Mouse (Mus musculus): Measurements from ENCODE around the gene Adad2. TPM values are rescaled to one million over a fixed set of nuclear protein-coding genes. Genes with fewer than 3 reads are reported as not detected.
A peak's percentile ranks its signal among the peaks of the same experiment; 100 is the strongest.

Gene Adad2
- total RNA-seq (2021) = not detected
- long read RNA-seq, experiment 1 = 0 reads
- long read RNA-seq, experiment 2 = 0 reads

DNA sequence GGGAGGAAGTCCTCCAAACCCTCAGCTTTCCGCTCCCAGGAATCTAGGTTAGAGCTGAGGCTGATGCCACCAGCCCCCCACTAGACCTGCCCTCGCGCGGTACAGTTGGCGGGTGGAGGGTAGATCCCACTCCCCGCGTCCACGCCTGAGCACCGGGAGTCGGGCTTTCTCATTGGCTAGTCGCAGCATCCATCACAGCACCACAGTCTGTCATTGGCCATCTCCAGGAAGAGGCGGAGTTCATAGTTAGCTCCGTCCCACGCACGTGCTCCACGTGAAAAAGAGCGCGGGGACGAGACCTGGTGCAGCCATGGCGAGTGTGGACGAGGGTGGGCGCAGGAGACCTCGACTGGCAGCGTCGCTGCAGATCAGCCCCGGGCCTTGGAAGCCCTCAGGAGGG is at the start of gene Adad2:
Gene Adad2, plus strand, starts transcription at position 277 of the 400 bp plus-strand sequence.
- DNase-seq = no peak

DNA sequence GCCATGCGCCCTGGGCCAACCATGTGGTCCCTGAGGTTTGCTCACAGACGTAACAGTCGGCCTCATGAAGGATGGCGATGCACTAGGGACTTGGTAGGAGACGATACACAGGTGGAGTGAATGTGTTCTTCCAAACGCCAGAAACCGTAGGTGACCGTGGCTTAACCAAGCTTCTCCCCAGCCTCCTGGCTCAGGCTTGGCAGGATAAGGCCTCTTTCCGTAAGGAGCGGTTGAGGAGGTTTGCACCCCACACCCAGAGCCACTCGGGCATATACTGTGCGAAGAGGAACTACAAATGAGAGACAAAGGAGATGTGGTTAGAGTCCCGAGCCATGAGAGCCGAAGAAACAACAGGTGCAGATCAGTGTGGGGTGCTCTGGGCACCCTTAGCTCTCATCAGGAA is 48.7 kb upstream of the Adad2 start:
- DNase-seq = no peak

DNA sequence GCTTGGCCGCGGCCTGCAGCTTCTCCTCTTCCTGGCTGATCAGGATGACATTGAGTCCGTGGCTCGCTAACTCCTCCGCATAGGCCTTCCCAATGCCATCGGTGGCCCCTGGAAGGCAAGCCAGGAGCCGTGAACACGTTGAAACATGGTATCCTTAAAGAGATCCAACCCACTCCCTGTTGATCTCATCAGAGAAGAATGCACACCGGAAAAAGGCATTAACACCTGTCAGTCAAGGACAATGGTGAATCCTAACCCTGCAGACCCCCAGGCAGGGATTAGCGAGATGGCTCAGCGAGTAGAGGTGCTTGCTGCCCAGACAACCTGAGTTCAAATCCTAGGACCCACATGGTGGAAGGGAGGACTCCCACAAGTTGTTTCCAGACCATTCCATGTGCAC is 46.2 kb upstream of the Adad2 start:
- no peak for DNase-seq

DNA sequence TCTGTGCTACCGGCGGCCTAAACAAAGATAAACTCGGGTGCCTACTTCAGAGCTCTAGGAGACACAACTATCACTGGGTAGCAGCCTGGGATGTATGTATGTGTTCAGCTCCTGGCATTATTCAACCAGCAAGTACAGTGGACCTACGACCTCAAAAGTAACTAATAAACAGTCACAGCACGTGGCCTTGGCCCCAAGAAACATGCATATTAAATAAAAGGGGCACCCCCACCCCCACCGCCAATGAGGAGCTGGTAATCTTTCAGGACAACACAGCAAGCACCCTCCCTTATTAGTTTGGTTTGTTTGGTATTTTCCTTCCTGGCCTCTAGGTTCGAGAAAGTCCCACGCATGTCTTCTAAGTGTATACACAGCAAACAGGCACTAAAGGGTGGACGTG is 44.3 kb upstream of the Adad2 start:
- DNase-seq = no peak

DNA sequence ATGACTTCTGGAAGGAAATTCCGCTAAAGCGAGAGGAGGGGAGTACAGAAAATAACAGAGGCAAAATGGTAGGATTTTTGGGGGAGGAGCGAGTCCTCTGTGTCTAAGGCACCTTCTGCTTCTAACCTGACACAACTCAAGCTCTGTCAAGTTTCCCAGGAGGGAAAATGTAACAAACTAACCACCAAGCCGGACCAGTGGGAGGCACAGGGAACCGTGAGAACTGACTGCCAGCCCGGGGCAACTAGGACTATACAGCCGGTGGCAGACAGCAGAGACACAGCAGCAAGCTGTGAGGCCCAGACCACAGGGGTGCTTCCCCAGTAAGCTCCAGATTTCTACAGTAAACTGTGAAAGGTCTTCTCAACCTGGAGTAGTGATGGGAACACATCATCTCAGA is 43.6 kb upstream of the Adad2 start:
- no peak for DNase-seq

DNA sequence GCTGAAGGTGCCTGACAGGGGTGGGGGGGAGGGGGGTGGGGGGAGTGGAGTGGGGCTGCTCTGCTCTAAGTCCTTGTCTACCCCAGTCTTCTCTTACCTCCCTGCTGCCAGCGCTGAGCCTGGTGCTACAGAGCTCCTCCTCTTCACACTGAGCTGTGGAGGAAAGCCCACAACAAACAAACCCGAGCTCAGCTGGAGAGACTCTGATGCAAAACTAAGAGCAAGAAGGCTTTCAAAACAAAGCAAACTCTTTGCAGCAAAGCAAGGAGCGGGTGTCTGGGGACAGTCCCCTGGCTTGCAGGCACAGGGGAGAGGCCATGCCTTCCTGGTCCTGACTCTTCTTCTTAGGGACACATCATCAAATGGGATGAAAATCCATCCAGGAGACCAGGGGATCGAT is 42.7 kb upstream of the Adad2 start:
- DNase-seq = no peak

DNA sequence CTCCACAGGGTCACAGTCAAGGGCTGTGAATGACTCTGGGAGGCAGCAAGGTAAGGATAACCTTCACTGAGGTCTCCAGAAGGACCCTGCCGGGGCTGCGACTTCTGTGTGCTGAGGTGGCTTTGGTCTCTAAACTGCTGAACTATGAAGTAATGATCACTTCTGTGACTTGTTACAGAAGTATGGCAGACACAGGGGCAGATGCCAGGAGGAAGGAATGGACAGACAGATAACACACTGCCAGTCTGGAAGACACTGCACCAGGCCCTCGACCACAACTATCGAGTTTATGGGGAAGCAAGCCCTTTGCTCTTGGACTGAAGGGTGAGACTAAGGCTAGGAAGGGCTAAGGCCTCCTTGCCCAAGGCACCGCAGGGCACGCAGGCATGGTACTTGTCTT is 41.4 kb upstream of the Adad2 start:
- no peak for DNase-seq

DNA sequence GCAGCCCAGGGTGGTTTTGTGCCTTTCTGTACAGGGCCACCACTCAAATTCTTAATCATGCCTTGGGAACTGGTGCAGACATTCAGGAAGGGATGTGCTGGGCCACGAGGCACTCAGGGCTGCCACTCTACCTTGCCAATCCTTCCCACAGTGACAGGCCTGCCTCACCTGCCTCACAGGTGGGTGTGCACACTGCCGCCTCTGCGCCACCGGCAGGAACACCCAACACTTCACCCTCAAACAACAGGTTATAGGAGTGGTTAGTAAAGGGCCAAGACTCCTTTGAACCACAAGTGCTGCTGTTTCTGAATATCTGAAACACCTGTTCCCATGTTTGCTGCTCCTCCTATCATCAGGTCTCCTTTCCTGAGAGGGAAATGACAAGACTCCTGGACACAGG is 40.1 kb upstream of the Adad2 start:
- no peak for DNase-seq

DNA sequence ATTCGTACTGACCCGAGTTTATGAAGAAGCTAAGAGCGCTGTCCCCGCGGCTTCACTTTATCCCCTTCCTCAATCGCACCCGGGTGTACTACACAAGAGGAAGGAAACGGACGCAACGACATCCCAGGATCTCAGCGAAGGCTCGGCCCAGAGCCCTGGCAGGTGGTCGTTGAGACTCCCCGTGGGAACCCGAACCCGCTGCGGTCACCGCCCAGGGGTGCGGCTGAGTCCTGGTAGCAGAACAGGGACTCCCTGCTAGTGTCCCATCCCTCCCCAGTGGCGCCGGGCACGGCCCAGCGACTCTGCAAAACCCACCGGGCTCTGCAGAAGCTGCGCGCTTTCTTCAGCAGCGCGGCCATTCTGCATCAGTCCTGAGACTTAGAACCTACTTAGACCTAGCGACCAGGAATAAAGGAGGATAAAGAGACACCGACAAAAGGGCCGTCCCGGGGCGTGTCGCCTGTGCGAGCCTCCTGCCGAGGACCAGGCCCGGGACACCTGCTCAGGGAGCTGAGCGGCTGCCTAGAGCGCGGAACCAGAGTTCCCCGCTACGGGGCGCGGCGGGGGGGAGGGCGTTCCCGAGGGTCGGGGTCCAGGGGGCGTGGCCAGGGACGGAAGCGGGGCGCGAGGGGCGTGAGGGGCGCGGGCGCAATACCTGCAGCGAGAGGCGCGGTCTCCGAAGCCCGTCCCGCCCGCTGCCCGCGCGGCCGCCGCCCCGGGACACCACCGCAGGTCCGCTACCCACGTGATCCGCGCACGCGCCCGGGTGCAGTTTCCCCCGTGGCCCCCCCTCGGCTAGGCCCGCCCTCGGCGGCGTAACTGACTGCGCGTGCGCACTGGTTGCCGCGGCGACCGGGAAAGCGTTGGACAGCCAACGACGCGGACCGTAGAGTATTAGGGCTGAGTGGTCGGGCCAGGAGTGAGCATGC is 37.8 kb upstream of the Adad2 start, which contains the start of the genes Hsdl1 and Dnaaf1:
Gene Hsdl1, minus strand, starts transcription at position 747 of the 929 bp plus-strand sequence.
Gene Dnaaf1, plus strand, starts transcription at position 799 of the 929 bp plus-strand sequence.
- peak; percentile 99 for DNase-seq

DNA sequence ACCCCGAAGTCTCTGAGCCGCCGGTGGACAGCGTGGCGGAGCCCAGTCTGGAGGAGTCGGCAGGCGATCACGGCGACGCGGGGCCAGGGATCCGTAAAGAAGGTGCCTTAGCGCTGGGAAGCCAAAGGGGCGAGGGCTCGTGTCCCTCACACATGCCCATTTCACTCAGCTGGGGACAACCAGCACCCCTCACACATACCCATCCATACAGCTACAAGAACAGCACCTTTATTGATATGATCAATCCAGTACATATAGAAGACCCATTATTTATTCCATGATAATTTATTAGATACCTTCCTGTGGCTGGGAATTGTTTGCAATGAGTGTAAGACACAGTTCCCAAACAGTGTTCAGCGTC is 37.2 kb upstream of the Adad2 start:
- DNase-seq = no peak

DNA sequence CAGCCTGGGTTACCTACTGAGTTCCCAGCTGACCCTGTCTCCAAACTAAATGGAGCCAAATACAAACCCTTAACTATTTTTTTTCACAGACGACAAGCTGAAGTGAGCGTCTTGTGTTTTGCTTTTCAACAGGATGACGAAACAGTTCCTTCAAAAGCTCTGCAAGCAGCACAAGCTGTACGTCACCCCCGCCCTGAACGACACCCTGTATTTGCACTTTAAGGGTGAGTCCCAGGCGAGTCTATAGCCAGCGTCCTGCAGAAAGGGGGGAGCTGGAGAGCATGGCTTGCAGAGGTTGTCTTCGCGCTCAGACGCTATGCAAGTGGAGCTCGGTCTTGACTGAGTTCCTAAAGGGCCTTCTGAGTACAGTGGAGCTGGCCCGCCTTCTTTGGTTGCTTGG is 33.5 kb upstream of the Adad2 start:
- no peak for DNase-seq

DNA sequence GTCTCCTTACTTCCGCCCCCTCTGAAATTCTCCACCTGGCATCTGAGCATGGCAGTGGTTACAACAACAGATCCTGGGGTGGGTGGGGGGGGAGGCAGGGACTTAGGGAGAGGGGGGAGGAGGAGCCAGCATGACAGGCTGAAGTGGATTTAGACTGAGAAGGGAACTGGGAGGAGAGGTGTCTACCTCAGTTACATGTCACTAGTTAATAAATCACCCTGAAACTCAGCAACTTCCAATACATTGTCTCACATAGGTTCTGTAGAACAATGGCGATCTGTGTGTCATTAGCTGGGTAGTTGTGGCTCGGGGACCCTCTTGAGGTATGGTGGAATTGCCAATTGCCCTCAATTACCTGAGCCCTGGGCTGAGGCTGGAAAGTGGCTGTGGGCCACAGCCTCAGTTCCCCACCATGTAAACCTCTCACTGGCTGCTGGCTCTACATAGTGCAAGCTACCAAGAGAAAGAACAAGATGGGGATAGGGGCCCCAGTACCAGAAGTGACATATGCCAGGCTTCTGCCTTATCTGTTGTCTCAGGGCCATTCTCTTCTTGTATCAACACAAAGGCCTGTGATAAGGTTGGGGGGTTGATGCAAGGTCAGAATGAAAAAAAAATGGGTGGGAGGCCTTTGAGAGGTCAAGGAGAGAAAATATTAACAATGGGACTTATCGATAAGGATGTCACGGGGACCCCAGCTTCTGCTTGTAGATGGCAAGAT is 31.9 kb upstream of the Adad2 start:
- DNase-seq = no peak

DNA sequence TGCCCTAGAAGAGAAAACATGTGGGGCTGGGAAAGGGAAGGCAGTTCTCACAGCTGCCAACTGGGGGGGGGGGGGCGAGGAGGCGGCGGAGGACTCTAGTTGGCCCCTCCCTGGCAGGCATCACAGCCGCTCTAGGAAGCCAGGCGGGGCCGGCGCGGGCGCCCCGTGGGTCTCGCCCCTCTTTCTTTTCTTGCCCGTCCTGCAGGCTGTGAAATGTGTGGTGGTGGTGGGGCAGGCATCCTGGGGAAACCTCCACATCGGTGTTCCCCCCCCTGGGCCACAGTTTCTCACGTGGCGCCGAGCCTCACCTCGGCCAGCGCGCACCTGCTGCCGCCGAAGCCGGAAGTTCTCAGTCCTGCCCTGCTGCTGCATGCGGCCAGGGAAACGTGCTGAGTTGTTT is 26.6 kb upstream of the Adad2 start:
- no peak for DNase-seq

DNA sequence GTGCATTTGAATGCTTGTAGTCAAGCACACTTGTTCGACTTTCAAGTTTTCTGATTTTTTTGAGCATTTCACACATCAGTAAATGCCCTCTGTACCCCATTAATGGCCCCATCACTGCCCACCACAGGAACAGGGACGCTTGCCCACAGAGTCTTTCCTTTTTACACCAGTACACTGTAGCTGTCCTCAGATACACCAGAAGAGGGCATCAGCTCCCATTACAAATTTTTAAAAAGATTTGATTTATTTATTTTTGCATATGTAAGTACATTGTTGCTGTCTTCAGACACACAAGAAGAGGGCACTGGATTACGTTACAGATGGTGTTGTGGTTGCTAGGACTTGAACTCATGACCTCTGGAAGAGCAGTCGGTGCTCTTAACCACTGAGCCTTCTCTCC is 24.2 kb upstream of the Adad2 start:
- DNase-seq = no peak

DNA sequence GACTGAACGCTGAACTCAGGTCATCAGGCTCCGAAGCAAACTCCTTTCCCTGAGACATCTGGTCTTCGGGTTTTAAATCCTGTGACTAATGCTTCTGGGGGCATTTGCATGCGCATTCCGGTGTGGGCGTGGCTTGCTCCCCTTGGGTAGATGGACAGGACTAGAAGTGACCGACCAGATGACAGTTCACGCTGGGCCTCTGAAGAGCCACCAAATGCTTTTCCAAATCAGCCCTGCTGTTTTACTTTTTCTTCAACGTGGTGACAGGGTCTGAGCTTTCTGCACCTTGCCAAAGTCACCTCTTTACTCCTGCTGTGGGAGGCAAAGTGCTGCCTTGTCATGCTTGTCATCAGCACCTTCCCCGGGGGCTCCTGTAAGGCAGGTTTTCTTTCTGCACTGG is 23.7 kb upstream of the Adad2 start:
- DNase-seq = no peak

DNA sequence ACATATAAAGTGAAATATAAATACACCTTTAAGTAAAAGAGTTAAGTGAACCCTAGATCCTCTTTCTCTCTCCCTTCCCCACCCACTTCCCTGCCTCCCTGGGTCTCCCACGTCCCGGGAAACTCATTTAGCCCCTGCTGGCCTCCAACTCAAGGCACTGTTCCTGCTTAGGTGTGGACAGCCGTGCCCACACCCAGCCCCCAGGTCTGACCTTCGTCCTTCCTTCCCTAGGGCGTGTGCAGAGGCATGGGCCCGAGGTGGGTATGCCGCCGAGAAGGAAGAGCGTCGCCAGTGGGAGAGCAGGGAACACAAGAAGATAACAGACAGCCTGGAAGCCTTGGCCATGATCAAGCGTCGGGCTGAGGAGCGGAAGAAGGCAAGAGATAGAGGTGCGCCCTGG is 22.2 kb upstream of the Adad2 start:
- DNase-seq = no peak

DNA sequence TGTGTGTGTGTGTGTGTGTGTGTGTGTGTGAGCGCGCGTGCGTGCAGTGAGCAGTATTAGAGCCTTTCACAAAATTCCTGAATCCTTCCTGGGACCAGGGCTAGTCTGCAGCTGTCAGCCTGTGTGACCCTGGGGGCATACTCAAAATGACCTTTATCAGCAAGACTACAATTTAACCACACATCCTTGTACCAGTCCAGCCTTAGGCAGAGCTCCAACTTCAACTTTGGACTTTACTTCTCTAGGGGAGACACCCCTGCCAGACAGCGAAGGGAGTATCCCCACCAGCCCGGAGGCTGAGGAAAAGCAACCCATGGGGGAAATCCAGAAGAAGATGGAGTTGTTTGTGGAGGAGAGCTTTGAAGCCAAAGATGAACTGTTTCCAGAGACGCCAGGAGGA is 21.1 kb upstream of the Adad2 start:
- DNase-seq = no peak

DNA sequence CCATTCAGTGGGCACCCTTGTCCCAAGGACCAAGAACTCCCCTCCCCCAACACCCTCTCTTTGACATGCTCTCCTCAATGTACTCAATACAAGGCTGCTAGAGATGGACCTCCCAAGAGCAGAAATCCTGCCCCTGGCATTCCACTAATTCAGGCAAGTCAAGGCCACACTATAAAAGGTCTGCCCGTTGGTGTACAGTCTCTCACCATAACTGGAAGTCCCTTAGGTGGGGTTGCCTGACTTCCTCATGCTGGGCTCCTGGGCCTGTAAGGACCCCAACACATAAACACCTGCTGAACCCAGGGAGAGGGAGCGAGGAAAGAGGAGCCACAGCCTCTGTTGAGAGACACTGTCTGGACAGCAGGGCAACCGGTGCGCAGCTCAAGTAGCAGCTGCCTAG is 8.8 kb upstream of the Adad2 start:
- DNase-seq = peak; percentile 29

DNA sequence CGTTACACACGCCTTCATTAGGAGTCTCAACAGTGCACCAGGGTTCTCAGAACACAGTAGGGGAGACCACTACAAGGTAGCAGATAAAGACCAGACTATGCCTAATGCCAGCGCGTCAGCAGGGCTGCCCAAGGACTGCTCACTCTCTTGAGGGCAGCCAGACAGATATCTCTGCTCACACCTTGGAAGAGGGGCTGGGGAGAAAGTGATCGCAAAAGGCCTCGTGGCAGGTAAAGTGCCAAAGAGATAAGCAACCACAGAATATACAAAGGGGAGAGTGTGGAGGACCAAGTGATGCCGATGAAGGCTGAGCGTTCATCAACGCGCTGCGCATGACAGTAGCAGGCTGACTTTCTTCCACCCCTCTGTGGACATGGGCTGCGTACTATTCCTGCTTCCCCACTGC is 8.1 kb upstream of the Adad2 start:
- no peak for DNase-seq

DNA sequence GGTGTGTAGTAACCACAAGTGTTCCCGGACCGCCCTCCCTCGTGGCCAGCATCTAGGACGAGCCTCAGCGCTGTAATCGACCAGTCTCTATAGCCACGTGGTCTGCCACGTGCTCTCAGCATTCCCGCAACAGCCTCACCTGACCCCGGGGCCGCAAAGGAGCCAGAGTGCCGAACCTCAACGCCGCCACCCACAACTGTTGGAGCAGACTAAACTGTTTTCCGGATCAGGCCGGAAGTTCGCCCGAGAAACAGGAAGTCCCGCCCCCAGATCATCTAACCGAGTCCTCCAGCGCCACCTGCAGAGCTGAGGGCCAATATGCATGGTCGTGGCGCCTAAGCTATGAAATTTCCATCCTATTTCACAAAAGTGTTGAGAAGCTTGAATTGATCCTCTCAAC is 7.6 kb upstream of the Adad2 start, which contains the start of gene Taf1c:
Gene Taf1c, minus strand, starts transcription at position 227 of the 400 bp plus-strand sequence.
- DNase-seq = peak; percentile 95

DNA sequence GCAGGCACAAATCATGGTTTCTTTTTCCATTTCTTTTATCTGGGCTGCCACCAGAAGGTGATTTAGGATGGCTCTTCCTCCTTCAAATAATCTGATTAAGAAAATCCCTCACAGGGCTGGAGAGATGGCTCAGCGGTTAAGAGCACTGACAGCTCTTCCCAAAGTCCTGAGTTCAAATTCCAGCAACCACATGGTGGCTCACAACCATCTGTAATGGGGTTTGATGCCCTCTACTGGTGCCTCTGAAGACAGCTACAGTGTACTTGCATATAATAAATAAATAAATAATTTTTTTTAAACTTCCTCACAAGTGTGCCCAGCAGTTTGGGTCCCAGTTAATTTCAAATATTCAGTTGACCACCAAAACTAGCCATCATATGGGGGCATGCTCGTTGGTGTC is 6.3 kb upstream of the Adad2 start:
- no peak for DNase-seq

DNA sequence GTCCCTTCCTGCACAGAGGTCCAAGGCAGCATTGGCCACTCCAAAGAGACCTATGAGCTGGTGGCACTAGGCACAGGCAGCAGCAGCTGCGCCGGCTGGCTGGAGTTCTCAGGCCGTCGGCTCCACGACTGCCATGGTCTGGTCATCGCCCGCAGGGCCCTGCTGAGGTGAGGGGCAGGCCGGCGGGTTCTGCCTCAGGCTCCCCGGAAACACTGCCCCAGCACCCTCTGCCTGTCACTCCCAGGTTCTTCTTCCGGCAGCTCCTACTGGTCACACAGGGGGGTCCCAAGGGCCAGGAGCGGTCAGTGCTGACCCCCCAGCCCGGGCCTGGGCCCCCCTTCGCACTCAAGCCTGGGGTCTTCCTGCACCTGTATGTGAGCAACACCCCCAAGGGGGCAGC is 2.5 kb downstream of the Adad2 start:
- DNase-seq = no peak

DNA sequence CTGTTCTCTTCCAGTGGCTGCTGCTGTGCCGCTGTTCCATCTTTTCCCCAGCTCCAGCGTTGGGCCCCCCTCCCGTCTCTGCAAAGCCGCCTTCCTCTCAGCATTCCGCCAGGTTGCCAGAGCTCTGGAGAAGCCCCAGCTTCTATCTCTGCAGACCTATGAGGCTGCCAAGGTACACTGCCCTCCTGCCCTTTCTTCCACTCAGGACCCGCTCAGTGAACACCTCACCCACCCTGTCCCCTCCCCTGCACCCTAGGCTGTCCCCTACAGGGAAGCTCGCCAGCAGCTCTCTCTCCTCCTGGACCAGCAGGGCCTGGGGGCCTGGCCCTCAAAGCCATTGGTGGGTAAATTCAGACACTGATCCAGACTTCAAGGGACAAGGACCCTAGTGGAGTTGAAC is 3.8 kb downstream of the Adad2 start:
- no peak for DNase-seq

DNA sequence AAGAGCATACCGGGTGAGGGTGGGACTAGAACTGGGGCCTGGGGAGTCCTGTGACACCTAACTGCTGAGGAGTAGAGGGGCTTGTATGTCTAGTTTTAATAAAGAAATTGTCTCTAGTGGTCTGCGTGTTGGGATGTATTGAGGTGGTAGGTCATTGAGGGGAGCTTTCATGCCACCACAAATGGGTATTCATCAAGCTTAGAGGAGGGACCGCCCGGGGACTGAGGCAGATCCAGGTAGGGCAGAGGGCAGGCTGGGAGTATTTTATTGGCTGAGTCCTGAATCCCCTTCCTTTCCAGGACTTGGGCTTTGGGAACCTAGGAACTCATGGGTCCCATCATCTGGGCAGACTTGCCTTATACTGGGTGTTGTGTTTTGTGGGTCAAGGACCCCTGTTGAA is 4.3 kb downstream of the Adad2 start:
- DNase-seq = no peak
